Mouse (Mus musculus) embryonic fibroblast, embryonic 13.5 days (primary cell): ENCODE measurements at regions not wholly inside any gene's neighbourhood (a gene's known extent, or its start where the extent isn't known, plus 50 kb on each side); places are given as distances from the start of the nearest gene placed in this dataset.
"Not testable (repeated sequence)": the region's sequence is repeated elsewhere in the genome, so short reads cannot be mapped to it uniquely, and the experiment has no call there.

Source experiments
- H3K27ac ChIP-seq: 2 replicates; pipeline ENCODE4 v1.5.1; 2012; ENCODE audit warnings: low read length, control low read depth, inconsistent platforms; ENCODE audit not compliant: insufficient read depth
- H3K4me1 ChIP-seq: 2 replicates; pipeline ENCODE4 v1.6.1; 2011; ENCODE audit warnings: low read length; ENCODE audit not compliant: control insufficient read depth, insufficient read depth
- H3K4me3 ChIP-seq: 2 replicates; pipeline ENCODE4 v1.5.1; 2011; ENCODE audit warnings: mild to moderate bottlenecking, control low read depth, low read length; ENCODE audit not compliant: insufficient read depth
- CTCF ChIP-seq: IDR thresholded peaks from 2 replicates; pipeline ENCODE4 v1.5.1; 2011; ENCODE audit warnings: mild to moderate bottlenecking, control low read depth, low read length, moderate library complexity, borderline replicate concordance; ENCODE audit not compliant: insufficient read depth
- POLR2A ChIP-seq: IDR thresholded peaks from 2 replicates; pipeline ENCODE4 v1.6.1; 2011; ENCODE audit warnings: low read depth, mild to moderate bottlenecking, control low read depth, low read length, moderate library complexity

DNA sequence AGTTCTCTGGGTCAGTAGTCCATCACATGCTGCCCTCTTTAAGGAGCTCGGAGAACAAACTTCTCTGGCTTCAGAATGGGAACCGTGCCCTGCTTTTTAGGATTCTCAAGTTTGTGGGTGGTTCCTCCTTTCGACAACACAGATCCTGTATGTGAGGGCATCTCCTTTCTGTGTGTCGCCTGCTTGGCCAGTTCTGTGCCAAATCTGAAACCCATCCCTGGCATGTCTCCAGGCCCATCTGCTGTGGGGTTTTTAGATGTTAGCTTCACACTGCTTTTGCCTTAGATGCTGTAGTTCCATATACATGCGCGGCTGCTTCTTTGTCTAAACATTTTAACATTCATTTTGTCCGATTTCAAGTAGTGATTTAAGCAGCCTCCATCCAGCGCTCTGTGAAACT is 93.0 kb upstream of the Vldlr start:
- Histone ChIP-seq H3K4me1 (no peaks in the 10 kb centered on the region), H3K4me3 (no peak overlapping the region), H3K27ac (no peak overlapping the region)
- no peak for TF ChIP-seq CTCF
- no peak for TF ChIP-seq POLR2A

DNA sequence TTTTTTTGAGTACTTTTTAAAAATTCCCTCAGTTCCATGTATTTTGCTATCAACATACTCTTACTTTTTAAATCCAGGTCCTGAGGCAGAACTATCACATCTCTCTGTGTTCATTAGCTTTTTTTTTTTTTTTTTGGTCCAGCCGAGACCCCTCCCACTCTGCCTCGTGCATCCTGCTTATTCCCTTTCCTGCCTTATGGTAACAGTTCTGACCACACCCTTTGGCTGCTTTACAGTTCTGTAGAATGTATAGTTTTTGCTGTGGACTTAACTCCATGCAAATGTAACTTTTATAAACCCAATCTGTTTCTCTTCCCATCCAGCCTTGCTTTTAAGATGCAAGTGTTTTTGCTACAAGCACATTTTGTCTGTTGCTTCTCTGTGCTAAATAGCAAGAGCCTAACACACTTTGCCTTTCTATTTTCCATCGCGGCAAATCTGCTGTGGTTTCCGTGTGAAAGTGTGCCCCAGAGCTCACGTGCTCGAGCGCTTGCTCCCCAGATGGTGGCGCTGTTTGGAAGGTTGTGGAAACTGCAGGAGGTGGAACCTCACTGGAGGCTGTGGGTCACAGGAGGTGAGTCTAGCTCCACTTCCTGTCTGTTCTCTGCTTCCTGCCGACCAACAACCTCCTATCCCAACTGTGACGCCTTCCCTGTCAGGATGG is 92.3 kb upstream of the Vldlr start:
- Histone ChIP-seq H3K4me3 (no peak overlapping the region), H3K4me1 (no peaks in the 10 kb centered on the region), H3K27ac (no peak overlapping the region)
- TF ChIP-seq CTCF (peak; percentile 49; the same call in 1 of the 2 replicates), POLR2A (no peak)

DNA sequence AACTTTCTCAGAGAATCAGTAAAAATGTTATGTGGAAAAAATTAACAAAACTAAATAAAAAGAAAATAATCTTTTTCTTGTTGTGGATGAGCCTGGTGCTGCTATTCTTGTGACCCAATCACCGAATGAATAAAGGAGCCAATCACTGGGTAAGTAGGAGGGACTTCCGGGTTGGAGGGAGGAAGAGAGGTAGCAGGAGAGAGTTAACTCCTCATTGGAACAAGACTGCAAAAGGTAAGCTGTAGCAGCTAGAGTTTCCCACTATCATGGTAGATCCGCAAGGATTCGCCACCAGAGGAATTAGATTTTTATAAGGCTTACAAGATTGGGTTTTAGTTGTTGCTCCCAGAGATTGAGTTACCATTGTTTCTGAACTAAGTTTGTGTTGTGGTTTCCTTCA is 87.8 kb upstream of the Vldlr start:
- H3K27ac ChIP-seq, H3K4me3 ChIP-seq: not testable (repeated sequence)

DNA sequence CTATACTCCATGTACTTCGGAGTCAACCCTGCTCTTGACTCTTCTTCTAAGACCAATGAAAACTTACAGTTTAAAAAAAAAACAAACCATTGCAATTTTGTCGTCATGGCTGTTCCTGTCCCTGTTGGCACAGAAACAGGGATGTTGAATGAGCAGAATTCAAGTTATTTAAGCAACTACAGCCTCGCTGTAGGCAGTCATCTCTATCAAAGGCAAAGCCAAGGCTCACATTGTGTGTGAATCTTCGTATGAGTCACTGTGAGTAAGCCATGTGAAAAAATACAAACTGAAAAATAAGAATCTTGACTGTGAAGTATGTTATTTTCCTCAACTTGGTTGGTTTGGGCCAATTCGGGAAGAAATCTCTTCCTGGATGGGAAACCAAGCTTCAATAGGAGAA is 81.9 kb upstream of the Vldlr start:
- Histone ChIP-seq H3K4me1 (no peaks in the 10 kb centered on the region), H3K4me3 (no peak overlapping the region), H3K27ac (no peak overlapping the region)
- TF ChIP-seq POLR2A (no peak), CTCF (no peak)

More for the DNA sequence above, 87.8 kb upstream of the Vldlr start:
- H3K4me1 ChIP-seq = not testable (repeated sequence)

DNA sequence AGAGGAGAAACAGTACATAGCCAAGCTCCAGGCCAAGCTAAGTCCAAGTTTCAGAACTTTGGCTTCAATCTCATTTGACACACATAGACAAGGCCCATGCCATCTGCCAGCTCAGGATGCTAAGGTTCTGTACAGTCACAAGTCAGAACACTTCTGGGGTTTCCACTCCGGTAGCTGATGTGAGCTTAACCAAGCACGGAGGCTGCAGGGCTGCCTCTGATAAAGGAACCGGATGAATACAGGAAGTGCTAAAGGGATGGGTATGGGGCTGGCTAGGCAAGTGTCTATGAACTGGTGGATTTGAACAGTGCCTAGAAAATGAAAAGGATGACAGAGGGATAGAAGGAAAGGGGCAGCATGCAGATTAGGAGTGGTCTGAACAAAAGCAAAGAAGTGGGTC is 75.4 kb upstream of the Vldlr start:
- TF ChIP-seq POLR2A (no peak), CTCF (no peak)
- no peak overlapping the region for H3K4me3 ChIP-seq
- H3K4me1 ChIP-seq = no peaks in the 10 kb centered on the region
- no peak overlapping the region for H3K27ac ChIP-seq

DNA sequence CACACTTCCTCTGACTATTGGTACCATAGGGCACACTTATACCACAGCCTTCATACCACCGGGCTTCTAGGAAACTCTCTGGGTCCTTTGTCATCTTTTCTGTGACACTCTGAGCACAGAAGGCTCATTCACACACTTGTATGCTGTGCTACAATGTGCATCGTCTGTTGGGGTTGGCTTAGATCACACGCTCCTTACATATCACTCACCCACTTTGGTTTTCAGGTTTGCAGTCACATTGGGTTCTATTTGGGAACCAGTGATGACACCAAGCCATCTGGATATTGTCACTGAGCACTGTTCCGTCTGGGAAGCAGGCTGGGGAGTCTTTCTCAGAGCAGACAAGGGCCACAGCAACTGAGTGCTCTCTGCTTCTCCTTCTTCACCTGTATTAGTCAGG is 74.1 kb upstream of the Vldlr start:
- no peak overlapping the region for H3K27ac ChIP-seq
- H3K4me3 ChIP-seq = no peak overlapping the region
- TF ChIP-seq CTCF = no peak
- no peak for TF ChIP-seq POLR2A
- H3K4me1 ChIP-seq = no peaks in the 10 kb centered on the region

DNA sequence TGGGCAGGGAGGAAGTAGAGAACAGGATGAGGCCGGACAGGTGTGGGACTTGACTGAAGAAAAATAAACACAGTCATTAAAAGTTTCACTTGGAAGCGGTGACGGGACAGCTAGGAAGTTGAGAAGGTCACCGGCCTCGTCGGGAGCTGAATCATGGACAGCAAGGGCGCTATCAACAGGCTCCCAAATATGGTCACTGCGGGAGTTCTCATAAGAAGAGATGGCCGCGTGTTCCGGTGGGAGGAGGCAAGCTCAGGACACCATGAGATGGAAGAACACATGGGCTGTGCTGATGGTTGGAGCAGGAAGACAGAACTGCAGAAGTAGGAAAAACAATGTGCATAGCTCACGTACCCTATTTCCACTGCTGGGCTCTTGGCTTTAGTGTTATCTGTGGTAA is 68.9 kb upstream of the Vldlr start:
- no peak overlapping the region for H3K4me3 ChIP-seq
- no peak overlapping the region for H3K27ac ChIP-seq
- no peaks in the 10 kb centered on the region for H3K4me1 ChIP-seq
- TF ChIP-seq CTCF = no peak
- no peak for TF ChIP-seq POLR2A

DNA sequence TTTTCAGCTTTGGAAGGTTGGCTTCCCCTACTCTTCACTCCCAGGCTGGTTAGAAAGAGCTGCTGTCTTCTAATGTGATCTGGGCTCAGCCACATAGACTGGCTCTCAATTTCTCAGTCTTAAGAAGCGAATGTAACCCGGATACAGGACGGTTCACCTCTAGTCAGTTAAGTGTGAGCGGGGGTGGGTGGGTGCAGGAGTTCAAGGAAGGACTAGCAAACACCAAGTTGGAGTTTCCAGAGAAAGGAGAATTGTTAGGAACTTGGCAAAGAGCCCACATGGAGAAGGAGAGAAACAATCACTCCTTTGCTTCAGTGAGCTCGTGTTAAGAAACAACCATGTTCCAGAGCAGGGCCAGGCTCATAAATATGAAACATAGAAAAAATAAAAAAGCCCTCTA is 68.0 kb upstream of the Vldlr start:
- Histone ChIP-seq H3K27ac (no peak overlapping the region), H3K4me3 (no peak overlapping the region)

DNA sequence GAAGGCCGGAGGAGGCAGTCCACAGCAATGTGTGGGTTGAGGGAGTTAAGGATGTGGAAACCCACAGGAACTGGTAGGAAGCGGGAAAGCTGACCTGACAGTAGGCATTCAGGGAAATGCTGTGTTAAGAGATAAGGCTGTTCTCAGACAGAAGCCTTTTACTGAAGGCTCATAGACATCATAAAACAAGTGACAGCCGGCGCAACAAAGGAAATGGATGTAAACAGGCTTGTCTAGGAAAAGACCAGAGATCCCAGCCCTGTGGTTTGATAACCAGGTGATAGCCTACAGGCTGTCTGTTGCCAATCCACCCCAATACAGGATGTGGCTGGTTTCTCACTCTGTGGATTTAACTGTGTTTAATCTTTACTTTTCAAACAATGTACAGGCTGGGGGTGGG is 66.7 kb upstream of the Vldlr start:
- H3K4me1 ChIP-seq = no peaks in the 10 kb centered on the region
- no peak overlapping the region for H3K27ac ChIP-seq
- H3K4me3 ChIP-seq = no peak overlapping the region
- TF ChIP-seq POLR2A = no peak
- TF ChIP-seq CTCF = no peak

More for the DNA sequence above, 68.0 kb upstream of the Vldlr start:
- no peaks in the 10 kb centered on the region for H3K4me1 ChIP-seq
- TF ChIP-seq CTCF (no peak), POLR2A (no peak)

DNA sequence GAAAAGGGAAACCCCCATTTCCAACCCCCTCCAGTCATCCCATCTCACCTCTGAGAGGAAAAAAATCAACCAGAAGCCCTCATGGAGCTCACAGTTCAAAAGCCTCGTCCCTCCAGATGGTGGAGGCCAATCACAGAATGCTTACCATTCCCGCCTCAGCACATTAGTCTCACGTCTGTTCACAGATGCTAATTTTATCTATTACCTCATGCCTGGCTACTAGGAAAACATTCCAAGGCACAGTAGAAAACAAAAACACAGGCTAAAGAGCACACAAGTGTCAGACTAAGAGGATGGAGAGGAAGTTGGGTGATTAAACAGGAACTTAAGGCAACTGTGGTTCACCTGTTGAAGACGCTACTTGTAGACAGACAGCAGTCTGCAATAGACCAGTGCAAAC is 54.4 kb upstream of the Vldlr start:
- no peak overlapping the region for H3K27ac ChIP-seq
- TF ChIP-seq POLR2A (no peak), CTCF (no peak)
- no peaks in the 10 kb centered on the region for H3K4me1 ChIP-seq
- no peak overlapping the region for H3K4me3 ChIP-seq
